Mouse (Mus musculus): ENCODE measurements at regions not wholly inside any gene's neighbourhood (a gene's known extent, or its start where the extent isn't known, plus 50 kb on each side); places are given as distances from the start of the nearest gene placed in this dataset.

DNA sequence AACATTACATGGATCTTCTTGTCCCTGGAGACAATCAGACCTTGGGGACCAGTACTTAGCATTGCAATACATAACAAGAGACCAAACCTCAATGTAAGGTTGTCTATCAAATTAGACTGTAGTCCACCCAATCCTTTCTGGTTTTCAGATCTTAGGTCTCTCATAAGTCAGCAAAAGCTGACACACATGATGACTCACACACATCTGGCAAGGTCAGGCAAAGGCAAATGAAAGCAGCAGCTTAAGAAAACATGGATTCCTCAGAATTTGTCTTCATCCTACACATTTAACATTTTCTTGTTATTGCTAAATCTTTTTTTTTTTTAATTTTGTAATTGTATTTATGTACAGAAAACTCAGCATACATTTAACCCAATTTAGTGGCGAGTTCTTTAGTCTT, 52.0 kb downstream of the Gm11983 start:
- Histone ChIP-seq H3K27ac (ENCODE audit: low read length) (no peak overlapping the region), H3K36me3 (ENCODE audit: control insufficient read depth, insufficient read depth) (no peaks in the 10 kb centered on the region), H3K4me1 (ENCODE audit: control insufficient read depth, insufficient read depth, low read length) (no peaks in the 10 kb centered on the region), H3K9ac (ENCODE audit: low read length) (no peak overlapping the region), H3K27me3 (ENCODE audit: control insufficient read depth, insufficient read depth, low read length) (no peaks in the 10 kb centered on the region), H3K4me3 (ENCODE audit: low read length) (no peak overlapping the region), H3K4me2 (ENCODE audit: low read depth, low read length) (no peak overlapping the region), H3K9me3 (replicated peaks; ENCODE audit: control insufficient read depth, low read length) (no peaks in the 10 kb centered on the region)
- no peak for ATAC-seq (replicated peaks; ENCODE audit: extremely low read depth, insufficient read depth, low FRiP score)
- 71% methylated on average over 1 of the region's 1 CpGs for WGBS

DNA sequence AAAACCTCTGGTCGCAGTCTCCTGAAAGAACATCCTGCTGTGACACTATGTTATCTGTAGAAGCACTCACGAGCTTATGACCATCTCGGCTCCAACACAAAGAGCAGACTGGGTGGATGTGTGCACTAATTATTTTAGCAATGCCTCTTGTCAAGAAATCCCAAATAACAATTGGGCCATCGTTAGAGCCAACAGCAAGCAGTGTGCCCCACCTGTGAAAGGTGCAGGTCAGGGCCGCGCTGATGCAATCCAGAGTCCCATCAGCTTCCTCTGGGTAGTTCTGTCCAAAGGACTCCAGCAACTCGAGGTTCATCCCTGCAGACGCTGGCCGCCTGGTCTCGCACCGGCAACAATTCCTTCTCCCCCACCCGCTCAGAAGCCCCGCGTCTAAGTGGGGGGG, 54.6 kb downstream of the Gm11983 start:
- Histone ChIP-seq H3K9me3 (replicated peaks; ENCODE audit: control insufficient read depth, low read length) (no peaks in the 10 kb centered on the region), H3K27ac (ENCODE audit: low read length) (no peak overlapping the region)

DNA sequence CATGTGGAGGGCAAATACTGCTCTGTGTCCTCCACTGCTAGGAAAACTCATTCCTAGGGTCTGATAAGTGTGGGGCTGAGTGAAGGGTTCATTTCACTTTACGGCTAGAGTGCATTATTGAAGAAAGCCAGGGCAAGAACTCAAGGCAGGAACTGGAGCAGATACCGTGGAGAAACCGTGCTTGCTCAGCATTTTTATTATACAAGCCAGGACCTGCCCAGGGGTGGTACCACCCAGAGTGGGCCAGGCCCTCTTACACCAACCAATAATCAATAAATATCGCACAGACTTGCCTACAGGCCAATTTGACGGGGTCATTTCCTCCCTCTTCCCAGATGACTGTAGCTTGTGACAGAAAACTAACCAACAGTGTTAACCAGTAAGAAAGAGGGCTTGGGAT, 57.7 kb downstream of the Gm11983 start:
- no peak overlapping the region for H3K9ac ChIP-seq (ENCODE audit: low read length)
- H3K9me3 ChIP-seq (replicated peaks; ENCODE audit: control insufficient read depth, low read length): 0 out of 2 replicates have a peak, but pooled peaks cover 2% of the 10 kb centered on the region
- H3K36me3 ChIP-seq (ENCODE audit: control insufficient read depth, insufficient read depth): no peaks in the 10 kb centered on the region
- ATAC-seq (replicated peaks; ENCODE audit: extremely low read depth, insufficient read depth, low FRiP score): no peak
- 65% methylated on average over 5 of the region's 5 CpGs for WGBS
- H3K27me3 ChIP-seq (ENCODE audit: control insufficient read depth, insufficient read depth, low read length): no peaks in the 10 kb centered on the region
- no peaks in the 10 kb centered on the region for H3K4me1 ChIP-seq (ENCODE audit: control insufficient read depth, insufficient read depth, low read length)
- no peak overlapping the region for H3K27ac ChIP-seq (ENCODE audit: low read length)
- no peak overlapping the region for H3K4me3 ChIP-seq (ENCODE audit: low read length)
- no peak overlapping the region for H3K4me2 ChIP-seq (ENCODE audit: low read depth, low read length)

More for the DNA sequence above, 54.6 kb downstream of the Gm11983 start:
- ATAC-seq (replicated peaks; ENCODE audit: extremely low read depth, insufficient read depth, low FRiP score): no peak
- no peaks in the 10 kb centered on the region for H3K4me1 ChIP-seq (ENCODE audit: control insufficient read depth, insufficient read depth, low read length)
- WGBS: 84% methylated on average over 14 of the region's 14 CpGs
- H3K4me2 ChIP-seq (ENCODE audit: low read depth, low read length): no peak overlapping the region
- H3K36me3 ChIP-seq (ENCODE audit: control insufficient read depth, insufficient read depth): no peaks in the 10 kb centered on the region
- H3K4me3 ChIP-seq (ENCODE audit: low read length): no peak overlapping the region
- H3K27me3 ChIP-seq (ENCODE audit: control insufficient read depth, insufficient read depth, low read length): no peaks in the 10 kb centered on the region
- no peak overlapping the region for H3K9ac ChIP-seq (ENCODE audit: low read length)

DNA sequence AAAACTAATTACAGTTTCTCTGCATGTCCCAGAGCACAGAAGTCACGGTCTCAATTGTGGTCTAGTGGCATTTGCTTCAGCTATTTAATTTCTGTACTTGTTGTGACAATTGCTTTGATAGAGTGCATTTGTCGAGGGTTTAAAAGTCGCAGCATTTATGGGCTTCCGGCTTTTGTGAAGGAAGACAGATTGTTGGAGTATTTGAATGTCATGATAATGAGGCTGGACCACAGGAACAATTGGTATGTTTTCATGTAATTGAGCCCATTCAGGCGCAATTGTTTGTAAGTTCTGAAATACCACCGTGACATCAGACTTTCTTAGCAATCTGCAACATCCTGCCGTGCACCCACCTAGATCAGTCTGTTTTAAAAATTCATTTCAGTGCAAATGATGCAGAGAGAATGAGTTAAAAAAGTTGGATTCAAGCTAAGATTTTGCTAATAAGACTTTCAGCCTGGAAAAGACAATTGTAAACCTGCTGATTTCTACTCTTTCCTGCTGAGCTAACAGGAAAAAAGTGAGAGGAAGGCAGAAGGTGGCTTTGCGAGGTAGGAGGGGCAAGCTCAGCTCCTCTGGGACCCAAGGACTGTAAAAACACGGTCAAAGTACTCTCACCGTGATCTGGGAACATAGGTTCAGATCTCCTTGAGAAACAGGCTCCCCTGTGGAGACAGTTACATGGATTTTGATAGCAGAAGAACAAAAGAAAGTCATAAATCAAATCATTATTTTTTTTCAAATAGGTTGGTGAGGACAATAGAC, 58.7 kb downstream of the Gm11983 start:
- H3K9me3 ChIP-seq (replicated peaks; ENCODE audit: control insufficient read depth, low read length): 0 out of 2 replicates have a peak, but pooled peaks cover 2% of the 10 kb centered on the region
- H3K27ac ChIP-seq (ENCODE audit: low read length): no peak overlapping the region
- H3K4me2 ChIP-seq (ENCODE audit: low read depth, low read length): no peak overlapping the region
- no peaks in the 10 kb centered on the region for H3K4me1 ChIP-seq (ENCODE audit: control insufficient read depth, insufficient read depth, low read length)
- no peak overlapping the region for H3K9ac ChIP-seq (ENCODE audit: low read length)
- WGBS: 59% methylated on average over 10 of the region's 10 CpGs
- no peaks in the 10 kb centered on the region for H3K27me3 ChIP-seq (ENCODE audit: control insufficient read depth, insufficient read depth, low read length)
- no peaks in the 10 kb centered on the region for H3K36me3 ChIP-seq (ENCODE audit: control insufficient read depth, insufficient read depth)
- no peak for ATAC-seq (replicated peaks; ENCODE audit: extremely low read depth, insufficient read depth, low FRiP score)
- no peak overlapping the region for H3K4me3 ChIP-seq (ENCODE audit: low read length)

DNA sequence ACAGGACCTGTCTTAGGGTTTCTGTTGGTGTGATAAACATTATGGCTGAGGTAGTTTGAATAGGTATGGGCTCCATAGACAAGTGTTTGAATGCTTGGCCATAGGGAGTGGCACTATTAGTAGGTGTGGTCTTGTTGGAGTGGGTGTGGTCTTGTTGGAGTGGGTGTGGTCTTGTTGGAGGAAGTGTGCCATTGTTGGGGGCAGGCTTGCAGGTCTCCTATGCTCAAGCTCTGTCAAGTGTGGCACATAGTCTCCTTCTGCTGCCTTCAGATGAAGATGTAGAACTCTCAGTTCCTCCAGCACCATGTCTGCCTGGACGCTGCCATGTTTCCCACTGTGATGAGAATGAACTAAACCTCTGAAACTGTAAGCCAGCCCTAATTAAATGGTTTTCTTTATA, 59.9 kb downstream of the Gm11983 start:
- Histone ChIP-seq H3K36me3 (ENCODE audit: control insufficient read depth, insufficient read depth) (no peaks in the 10 kb centered on the region), H3K27me3 (ENCODE audit: control insufficient read depth, insufficient read depth, low read length) (no peaks in the 10 kb centered on the region), H3K9ac (ENCODE audit: low read length) (no peak overlapping the region), H3K27ac (ENCODE audit: low read length) (no peak overlapping the region), H3K9me3 (replicated peaks; ENCODE audit: control insufficient read depth, low read length) (0 out of 2 replicates have a peak, but pooled peaks cover 2% of the 10 kb centered on the region), H3K4me3 (ENCODE audit: low read length) (no peak overlapping the region), H3K4me1 (ENCODE audit: control insufficient read depth, insufficient read depth, low read length) (peaks cover 3% of the 10 kb centered on the region; the same call in 1 of the 2 replicates), H3K4me2 (ENCODE audit: low read depth, low read length) (no peak overlapping the region)
- 100% methylated on average over 1 of the region's 1 CpGs for WGBS
- ATAC-seq (replicated peaks; ENCODE audit: extremely low read depth, insufficient read depth, low FRiP score): no peak

DNA sequence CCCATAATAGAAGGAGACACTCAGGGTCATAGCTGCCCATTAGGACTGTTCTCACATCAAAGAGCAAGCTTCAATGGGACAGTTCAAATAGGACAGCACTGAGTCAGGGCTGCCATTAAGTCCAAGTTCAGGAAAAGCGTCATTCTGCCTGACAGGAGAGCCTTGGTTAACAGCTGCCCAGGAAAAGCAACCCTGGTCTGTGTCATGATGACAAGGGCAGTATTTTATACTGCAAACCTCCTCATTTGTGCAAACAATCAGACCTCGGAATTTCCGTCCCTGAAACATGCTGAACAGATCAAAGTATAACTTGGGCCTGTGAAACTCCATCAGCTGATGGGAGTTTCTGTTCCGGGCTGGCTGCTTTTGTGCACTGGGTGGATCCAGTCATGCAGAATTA, 62.8 kb downstream of the Gm11983 start:
- H3K4me2 ChIP-seq (ENCODE audit: low read depth, low read length): no peak overlapping the region
- 0 out of 2 replicates have a peak, but pooled peaks cover 2% of the 10 kb centered on the region for H3K9me3 ChIP-seq (replicated peaks; ENCODE audit: control insufficient read depth, low read length)
- no peaks in the 10 kb centered on the region for H3K36me3 ChIP-seq (ENCODE audit: control insufficient read depth, insufficient read depth)
- no peaks in the 10 kb centered on the region for H3K27me3 ChIP-seq (ENCODE audit: control insufficient read depth, insufficient read depth, low read length)
- no peak overlapping the region for H3K27ac ChIP-seq (ENCODE audit: low read length)
- ATAC-seq (replicated peaks; ENCODE audit: extremely low read depth, insufficient read depth, low FRiP score): no peak
- H3K9ac ChIP-seq (ENCODE audit: low read length): no peak overlapping the region
- H3K4me3 ChIP-seq (ENCODE audit: low read length): no peak overlapping the region
- peaks cover 3% of the 10 kb centered on the region; the same call in 1 of the 2 replicates for H3K4me1 ChIP-seq (ENCODE audit: control insufficient read depth, insufficient read depth, low read length)
- WGBS: 52% methylated on average over 4 of the region's 4 CpGs

DNA sequence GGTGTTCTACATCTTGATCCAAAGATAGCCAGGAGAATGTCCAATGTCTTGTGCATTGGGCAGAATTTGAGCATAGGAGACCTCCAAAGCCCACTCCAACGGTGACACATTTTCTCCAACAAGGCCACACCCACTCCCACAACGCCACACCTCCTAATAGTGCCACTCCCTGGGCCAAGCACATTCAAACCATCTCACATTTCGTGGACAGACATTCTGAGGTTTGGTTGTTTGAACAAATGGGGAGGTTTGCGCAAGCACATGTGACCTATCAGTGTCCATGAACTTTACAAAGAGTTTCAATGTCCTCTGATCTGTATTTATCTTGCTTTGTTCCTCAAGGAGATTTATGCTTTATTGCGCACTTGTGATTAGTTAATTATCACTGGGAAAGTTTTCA, 63.5 kb downstream of the Gm11983 start:
- ATAC-seq (replicated peaks; ENCODE audit: extremely low read depth, insufficient read depth, low FRiP score): no peak
- Histone ChIP-seq H3K4me3 (ENCODE audit: low read length) (no peak overlapping the region), H3K36me3 (ENCODE audit: control insufficient read depth, insufficient read depth) (no peaks in the 10 kb centered on the region), H3K27me3 (ENCODE audit: control insufficient read depth, insufficient read depth, low read length) (no peaks in the 10 kb centered on the region), H3K4me1 (ENCODE audit: control insufficient read depth, insufficient read depth, low read length) (peaks cover 3% of the 10 kb centered on the region; the same call in 1 of the 2 replicates), H3K9me3 (replicated peaks; ENCODE audit: control insufficient read depth, low read length) (0 out of 2 replicates have a peak, but pooled peaks cover 2% of the 10 kb centered on the region), H3K27ac (ENCODE audit: low read length) (no peak overlapping the region), H3K9ac (ENCODE audit: low read length) (no peak overlapping the region), H3K4me2 (ENCODE audit: low read depth, low read length) (no peak overlapping the region)
- WGBS: 82% methylated on average over 5 of the region's 5 CpGs

DNA sequence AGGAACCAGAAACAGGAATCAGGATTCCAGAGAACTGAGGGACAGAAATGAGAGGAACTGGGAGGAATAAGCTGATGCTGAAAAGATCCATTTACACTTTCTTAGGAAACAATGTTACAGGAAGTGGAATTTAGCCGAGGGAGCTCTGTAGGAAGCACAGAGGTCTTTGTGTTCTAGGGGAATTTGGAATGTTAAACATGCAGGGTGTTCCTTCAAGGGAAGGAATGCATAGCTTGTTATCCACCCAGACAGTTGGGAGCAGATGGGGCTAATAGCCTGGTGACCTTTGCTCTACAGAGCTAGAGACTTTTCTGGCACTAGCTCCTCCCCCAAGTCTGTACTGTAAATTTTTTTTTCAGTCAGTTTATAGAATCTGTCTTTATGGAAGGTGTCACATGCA, 64.1 kb downstream of the Gm11983 start:
- H3K4me3 ChIP-seq (ENCODE audit: low read length): no peak overlapping the region
- ATAC-seq (replicated peaks; ENCODE audit: extremely low read depth, insufficient read depth, low FRiP score): no peak
- H3K4me2 ChIP-seq (ENCODE audit: low read depth, low read length): no peak overlapping the region
- no peaks in the 10 kb centered on the region for H3K27me3 ChIP-seq (ENCODE audit: control insufficient read depth, insufficient read depth, low read length)
- WGBS: 7% methylated on average over 1 of the region's 1 CpGs
- H3K27ac ChIP-seq (ENCODE audit: low read length): no peak overlapping the region
- H3K9ac ChIP-seq (ENCODE audit: low read length): no peak overlapping the region
- H3K9me3 ChIP-seq (replicated peaks; ENCODE audit: control insufficient read depth, low read length): 0 out of 2 replicates have a peak, but pooled peaks cover 2% of the 10 kb centered on the region
- H3K36me3 ChIP-seq (ENCODE audit: control insufficient read depth, insufficient read depth): no peaks in the 10 kb centered on the region
- peaks cover 3% of the 10 kb centered on the region; the same call in 1 of the 2 replicates for H3K4me1 ChIP-seq (ENCODE audit: control insufficient read depth, insufficient read depth, low read length)

DNA sequence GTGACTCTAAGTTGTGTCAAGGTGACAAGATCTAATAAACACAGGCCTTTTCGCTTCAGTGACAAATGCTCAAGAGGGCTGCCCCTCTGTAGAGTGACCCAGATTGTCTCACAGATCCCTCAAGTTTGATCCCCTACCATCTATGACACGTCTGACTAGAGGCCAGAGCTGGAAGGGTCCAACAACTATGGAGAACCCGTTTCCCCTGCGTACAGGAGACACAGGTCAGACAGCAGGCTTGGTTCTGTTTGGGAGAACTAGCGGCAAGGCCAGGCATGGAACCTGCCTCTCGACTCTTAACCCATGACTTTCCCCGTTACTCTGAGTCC, 68.1 kb downstream of the Gm11983 start:
- H3K4me2 ChIP-seq (ENCODE audit: low read depth, low read length): no peak overlapping the region
- ATAC-seq (replicated peaks; ENCODE audit: extremely low read depth, insufficient read depth, low FRiP score): no peak
- H3K36me3 ChIP-seq (ENCODE audit: control insufficient read depth, insufficient read depth): no peaks in the 10 kb centered on the region
- H3K27me3 ChIP-seq (ENCODE audit: control insufficient read depth, insufficient read depth, low read length): no peaks in the 10 kb centered on the region
- H3K4me3 ChIP-seq (ENCODE audit: low read length): no peak overlapping the region
- H3K9me3 ChIP-seq (replicated peaks; ENCODE audit: control insufficient read depth, low read length): no peaks in the 10 kb centered on the region
- H3K4me1 ChIP-seq (ENCODE audit: control insufficient read depth, insufficient read depth, low read length): peaks cover 3% of the 10 kb centered on the region; the same call in 1 of the 2 replicates
- no peak overlapping the region for H3K9ac ChIP-seq (ENCODE audit: low read length)
- H3K27ac ChIP-seq (ENCODE audit: low read length): no peak overlapping the region
- WGBS: 73% methylated on average over 7 of the region's 7 CpGs
